Mouse (Mus musculus) C2C12 (cell line): ENCODE results near the gene Cnst. TPM values are rescaled to one million over a fixed set of nuclear protein-coding genes. Genes with fewer than 3 reads are reported as not detected.

Experiments
- H3K27me3 ChIP-seq: one replicate; pipeline ENCODE4 v1.6.1; 2011; ENCODE audit not compliant: control insufficient read depth, insufficient read depth, insufficient read length
- H3K36me3 ChIP-seq: one replicate; pipeline ENCODE4 v1.6.1; 2011; ENCODE audit not compliant: control insufficient read depth, insufficient read depth
- H3K4me3 ChIP-seq: one replicate; pipeline ENCODE4 v1.5.1; 2011; ENCODE audit warnings: mild to moderate bottlenecking, control low read depth; ENCODE audit not compliant: poor library complexity, insufficient read depth, severe bottlenecking
- H3K79me2 ChIP-seq: one replicate; pipeline ENCODE4 v1.6.1; 2011; ENCODE audit not compliant: control insufficient read depth, insufficient read depth
- H3K79me3 ChIP-seq: one replicate; pipeline ENCODE4 v1.6.1; 2011; ENCODE audit warnings: low read depth, control low read depth
- H3ac ChIP-seq: one replicate; pipeline ENCODE3; 2011; ENCODE audit warnings: low read depth; ENCODE audit not compliant: control insufficient read depth, insufficient read length
- CEBPB ChIP-seq: IDR thresholded peaks from one replicate; pipeline ENCODE4 v1.6.1; 2011; ENCODE audit warnings: low read depth, mild to moderate bottlenecking, control low read depth, moderate library complexity
- CTCF ChIP-seq: IDR thresholded peaks from one replicate; pipeline ENCODE4 v1.5.1; 2011; ENCODE audit not compliant: control insufficient read depth, insufficient read depth, insufficient read length
- FOSL1 ChIP-seq: IDR thresholded peaks from one replicate; pipeline ENCODE4 v1.8.0; 2011; ENCODE audit warnings: mild to moderate bottlenecking, low read length; ENCODE audit not compliant: poor library complexity, insufficient read depth, severe bottlenecking
- MAX ChIP-seq: IDR thresholded peaks from one replicate; pipeline ENCODE4 v1.6.1; 2011; ENCODE audit warnings: mild to moderate bottlenecking, control low read depth
- MYOD1 ChIP-seq: IDR thresholded peaks from one replicate; pipeline ENCODE4 v1.6.1; 2011; ENCODE audit warnings: low read depth; ENCODE audit not compliant: control insufficient read depth, insufficient read length
- MYOG ChIP-seq: IDR thresholded peaks from one replicate; pipeline ENCODE4 v1.6.1; 2011; ENCODE audit not compliant: control insufficient read depth, insufficient read length; ENCODE audit errors: extremely low read depth
- USF1 ChIP-seq: IDR thresholded peaks from one replicate; pipeline ENCODE4 v1.6.1; 2011; ENCODE audit warnings: low read depth, mild to moderate bottlenecking, control low read depth, moderate library complexity
- polyA plus RNA-seq: library from polyadenylated mRNA; unstranded; fragments of >200 nt; fragmentation: generic; extraction: Trizol; gene quantifications from one replicate; pipeline ENCODE4 v1.2.1, GENCODE M21; 2012; ENCODE audit warnings: missing spikeins

The Cnst gene
- polyA plus RNA-seq, 1 experiment = 7.7 TPM

DNA sequence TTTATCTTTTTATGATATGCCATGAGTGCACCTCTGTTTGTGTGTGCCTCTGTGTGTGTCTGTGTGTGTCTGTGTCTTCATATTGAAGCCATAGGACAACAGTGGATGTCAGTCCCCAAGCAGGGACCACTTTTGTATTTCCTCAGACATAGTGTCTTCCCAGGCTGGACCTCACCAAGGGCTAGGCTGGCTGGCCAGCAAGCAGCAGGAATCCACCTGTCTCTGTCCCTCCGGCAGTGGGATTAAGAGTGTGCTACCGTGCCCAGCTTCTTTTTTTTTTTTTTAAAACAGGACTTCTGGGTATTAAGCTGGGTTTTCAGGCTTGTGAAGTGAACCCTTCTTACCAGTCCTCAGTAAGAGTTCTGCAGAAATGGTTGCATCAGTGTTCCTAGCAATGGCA, 46.0 kb downstream of the Cnst start:
- H3K4me3 ChIP-seq = no peak overlapping the region
- H3K27me3 ChIP-seq = no peaks in the 10 kb centered on the region
- no peaks in the 10 kb centered on the region for H3K79me2 ChIP-seq
- H3K79me3 ChIP-seq = no peaks in the 10 kb centered on the region
- TF ChIP-seq FOSL1 (no peak), CTCF (no peak), MYOD1 (no peak), MAX (no peak), USF1 (no peak), CEBPB (no peak), MYOG (no peak)
- no peaks in the 10 kb centered on the region for H3K36me3 ChIP-seq
- H3ac ChIP-seq = no peak overlapping the region

GRCm38 (mm10) chr1:179592972-179593371, 46.8 kb downstream of the Cnst start:
- Histone ChIP-seq H3K27me3 (no peaks in the 10 kb centered on the region), H3K4me3 (no peak overlapping the region), H3K36me3 (no peaks in the 10 kb centered on the region)

GRCm38 (mm10) chr1:179598386-179598785, 52.2 kb downstream of the Cnst start:
- Histone ChIP-seq H3ac (no peak overlapping the region), H3K79me3 (no peaks in the 10 kb centered on the region), H3K4me3 (no peak overlapping the region), H3K36me3 (no peaks in the 10 kb centered on the region), H3K79me2 (no peaks in the 10 kb centered on the region), H3K27me3 (no peaks in the 10 kb centered on the region)
- TF ChIP-seq CTCF (no peak), USF1 (no peak), MYOD1 (no peak), MAX (no peak), FOSL1 (no peak)

More at GRCm38 (mm10) chr1:179592972-179593371, 46.8 kb downstream of the Cnst start:
- Histone ChIP-seq H3K79me2 (no peaks in the 10 kb centered on the region), H3ac (no peak overlapping the region), H3K79me3 (no peaks in the 10 kb centered on the region)
- TF ChIP-seq USF1 = no peak
- TF ChIP-seq CTCF = no peak
- no peak for TF ChIP-seq FOSL1
- TF ChIP-seq MYOG = no peak
- no peak for TF ChIP-seq CEBPB
- no peak for TF ChIP-seq MAX
- no peak for TF ChIP-seq MYOD1

DNA sequence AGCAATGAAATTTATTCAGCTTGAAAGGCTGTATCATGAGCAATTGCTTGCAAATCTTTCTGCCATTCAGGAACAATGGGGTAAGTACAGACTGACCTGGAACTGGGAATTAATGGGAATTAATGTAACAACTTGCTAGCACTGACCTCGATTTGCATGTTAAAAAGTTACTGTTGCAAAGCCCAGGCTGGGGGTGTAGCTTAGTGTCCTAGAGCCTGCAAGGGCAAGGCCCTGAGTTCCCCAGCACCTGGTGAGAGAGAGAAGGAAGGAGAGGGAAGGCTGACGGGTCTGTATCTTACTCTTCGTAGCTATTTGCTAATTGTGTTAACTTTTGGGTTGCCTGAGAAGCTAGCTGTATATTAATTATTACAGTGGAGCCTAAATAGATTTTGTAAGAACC, 58.4 kb downstream of the Cnst start:
- TF ChIP-seq MYOD1 (no peak), USF1 (no peak), CTCF (no peak), CEBPB (no peak), FOSL1 (no peak), MAX (no peak), MYOG (no peak)
- Histone ChIP-seq H3K79me3 (no peaks in the 10 kb centered on the region), H3K27me3 (no peaks in the 10 kb centered on the region), H3K4me3 (no peak overlapping the region), H3K36me3 (no peaks in the 10 kb centered on the region), H3ac (no peak overlapping the region), H3K79me2 (no peaks in the 10 kb centered on the region)

GRCm38 (mm10) chr1:179606004-179606723, 60.0 kb downstream of the Cnst start:
- Histone ChIP-seq H3ac (no peak overlapping the region), H3K4me3 (no peak overlapping the region), H3K36me3 (no peaks in the 10 kb centered on the region), H3K79me2 (no peaks in the 10 kb centered on the region), H3K27me3 (no peaks in the 10 kb centered on the region), H3K79me3 (no peaks in the 10 kb centered on the region)
- TF ChIP-seq USF1 = no peak

DNA sequence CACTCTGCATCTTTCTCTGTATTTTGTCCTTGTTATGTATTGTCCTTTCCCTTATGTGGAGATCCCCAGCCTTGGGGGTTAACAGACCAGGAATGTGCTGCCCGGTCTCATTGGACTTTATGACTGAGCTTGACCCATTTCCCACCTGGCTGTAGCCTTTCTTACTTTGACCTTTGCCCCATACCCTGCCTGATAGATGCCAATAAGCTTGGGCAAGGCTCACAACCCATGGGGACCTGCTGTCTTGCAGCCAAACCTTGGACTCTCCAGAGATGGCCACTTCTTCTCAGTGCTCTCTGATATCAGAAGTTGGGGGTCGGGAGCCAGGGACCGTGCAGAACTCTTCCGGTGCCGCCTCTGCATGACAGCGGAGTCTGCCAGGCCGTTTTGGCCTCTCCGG, 62.4 kb downstream of the Cnst start:
- no peak overlapping the region for H3K4me3 ChIP-seq
- TF ChIP-seq MYOD1 (no peak), CEBPB (no peak), MYOG (no peak), CTCF (no peak), FOSL1 (no peak), USF1 (no peak), MAX (no peak)
- no peaks in the 10 kb centered on the region for H3K36me3 ChIP-seq
- no peak overlapping the region for H3ac ChIP-seq
- no peaks in the 10 kb centered on the region for H3K79me3 ChIP-seq
- H3K79me2 ChIP-seq = no peaks in the 10 kb centered on the region
- no peaks in the 10 kb centered on the region for H3K27me3 ChIP-seq
